Mouse (Mus musculus) liver, embryonic 14.5 days (tissue): ENCODE measurements around the gene Hadha. TPM values are rescaled to one million over a fixed set of nuclear protein-coding genes. Genes with fewer than 3 reads are reported as not detected.
A peak's percentile ranks its signal among the peaks of the same experiment; 100 is the strongest.

Experiments used
- ATAC-seq: fragments of 200-750 bp; cut with Nextera tagmentation; 2 replicates; pipeline ENCODE4 v1.8.0; 2017; ENCODE audit warnings: moderate number of reproducible peaks, mild to moderate bottlenecking, moderate library complexity; ENCODE audit not compliant: insufficient read depth
- DNase-seq, 3 experiments: peaks; one replicate each; pipeline ENCODE4 v3.0.0-alpha.2; 2012 to 2013; ENCODE audit warnings: low read depth in 3 of 3, low spot score in 3 of 3
- H3K27ac ChIP-seq: fragments of 300-500 bp; sonication (generic); 2 replicates; pipeline ENCODE4 v1.5.1; 2014; ENCODE audit warnings: moderate library complexity, mild to moderate bottlenecking, control low read depth, inconsistent platforms
- H3K27me3 ChIP-seq: fragments of 300-500 bp; sonication (generic); 2 replicates; pipeline ENCODE4 v1.6.1; 2014; ENCODE audit warnings: mild to moderate bottlenecking, low read length, moderate library complexity; ENCODE audit not compliant: control insufficient read depth, insufficient read depth
- H3K36me3 ChIP-seq: fragments of 300-500 bp; sonication (generic); replicated peaks from 2 replicates; pipeline ENCODE4 v1.6.1; 2014; ENCODE audit warnings: low read depth; ENCODE audit not compliant: control insufficient read depth, insufficient read depth
- H3K4me1 ChIP-seq, 2 experiments: fragments of 200-500 bp in 1 of 2; fragments of 300-500 bp in 1 of 2; sonication (generic) in 1 of 2; replicated peaks; 2 replicates each; pipeline ENCODE4 v1.6.1; 2012 to 2014; ENCODE audit warnings: antibody characterized with exemption in 1 of 2, inconsistent platforms in 1 of 2, low read length in 1 of 2; ENCODE audit not compliant: control insufficient read depth in 2 of 2, insufficient read depth in 2 of 2
- H3K4me2 ChIP-seq: fragments of 300-500 bp; sonication (generic); 2 replicates; pipeline ENCODE4 v1.6.1; 2014; ENCODE audit warnings: low read depth, mild to moderate bottlenecking, control low read depth, moderate library complexity
- H3K4me3 ChIP-seq, 2 experiments: fragments of 200-500 bp in 1 of 2; fragments of 300-500 bp in 1 of 2; sonication (generic) in 1 of 2; 2 replicates each; pipeline ENCODE4 v1.5.1; 2012 to 2014; ENCODE audit warnings: low read depth in 2 of 2, low read length in 2 of 2, mild to moderate bottlenecking in 2 of 2, control low read depth in 1 of 2, inconsistent platforms in 1 of 2, moderate library complexity in 1 of 2; ENCODE audit not compliant: insufficient read depth in 1 of 2
- H3K9ac ChIP-seq: fragments of 300-500 bp; sonication (generic); replicated peaks from 2 replicates; pipeline ENCODE4 v1.6.1; 2014; ENCODE audit warnings: mild to moderate bottlenecking, control low read depth, moderate library complexity
- H3K9me3 ChIP-seq: fragments of 300-500 bp; sonication (generic); 2 replicates; pipeline ENCODE4 v1.6.1; 2016; ENCODE audit warnings: low read length, mixed read lengths; ENCODE audit not compliant: control insufficient read depth
- CTCF ChIP-seq: IDR thresholded peaks from 2 replicates; pipeline ENCODE4 v1.5.1; 2016; ENCODE audit warnings: antibody characterized with exemption, low read depth, control low read depth
- EP300 ChIP-seq: IDR thresholded peaks from 2 replicates; pipeline ENCODE4 v1.6.1; 2016; ENCODE audit warnings: antibody characterized with exemption, low read depth
- whole genome bisulfite sequencing: fragments of 180-500 bp; shearing (Covaris S2); extraction: QIAGEN DNeasy Blood & Tissue Kit; methylation state at CpG from one replicate; pipeline ENCODE4 v1.1.7; 2014; ENCODE audit not compliant: insufficient replicate concordance; 5-methylcytosine and 5-hydroxymethylcytosine counted together
- polyA plus RNA-seq, 2 experiments: library from polyadenylated mRNA; depleted of rRNA in 1 of 2; stranded (reverse) in 1 of 2; unstranded in 1 of 2; fragments of >200 nt; fragmentation: Nextera tagmentation in 1 of 2; extraction: Ambion mirVana in 1 of 2; gene quantifications; 2 replicates each; pipeline versions ENCODE4 v1.2.1 to v1.2.3; 2012 to 2014

The Hadha gene
- polyA plus RNA-seq, 2 experiments: 40.0 to 73.9 TPM

DNA sequence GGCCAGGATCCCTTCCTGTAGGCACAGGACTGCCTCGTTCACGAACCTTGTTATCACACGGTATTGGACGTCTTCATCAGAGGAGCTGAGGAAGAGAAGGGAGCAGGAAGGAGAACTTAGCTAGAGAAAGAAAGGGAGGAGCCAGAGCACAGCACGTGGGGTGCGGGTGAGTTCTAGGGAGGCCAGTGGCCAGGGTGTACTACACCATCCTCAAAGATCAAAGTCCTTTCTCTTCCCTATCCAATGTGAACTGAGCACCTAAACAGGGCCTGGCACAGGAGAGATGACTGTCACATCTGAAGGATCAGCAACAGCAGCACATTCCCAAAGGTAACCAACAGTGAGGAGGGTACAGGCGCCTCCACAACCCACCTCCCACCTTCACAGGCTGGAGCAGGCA, 34.9 kb downstream of the Hadha start:
- WGBS: 74% methylated on average over 7 of the region's 7 CpGs
- no peak overlapping the region for H3K27ac ChIP-seq
- H3K4me2 ChIP-seq: no peak overlapping the region
- no peak overlapping the region for H3K9ac ChIP-seq
- ATAC-seq (no peak), DNase-seq (no peak)
- peaks cover under 1% of the 10 kb centered on the region for H3K27me3 ChIP-seq
- peaks cover 43% of the 10 kb centered on the region for H3K36me3 ChIP-seq
- no peak overlapping the region for H3K4me3 ChIP-seq
- H3K9me3 ChIP-seq: no peaks in the 10 kb centered on the region
- no peaks in the 10 kb centered on the region for H3K4me1 ChIP-seq
- no peak for TF ChIP-seq CTCF
- no peak for TF ChIP-seq EP300

DNA sequence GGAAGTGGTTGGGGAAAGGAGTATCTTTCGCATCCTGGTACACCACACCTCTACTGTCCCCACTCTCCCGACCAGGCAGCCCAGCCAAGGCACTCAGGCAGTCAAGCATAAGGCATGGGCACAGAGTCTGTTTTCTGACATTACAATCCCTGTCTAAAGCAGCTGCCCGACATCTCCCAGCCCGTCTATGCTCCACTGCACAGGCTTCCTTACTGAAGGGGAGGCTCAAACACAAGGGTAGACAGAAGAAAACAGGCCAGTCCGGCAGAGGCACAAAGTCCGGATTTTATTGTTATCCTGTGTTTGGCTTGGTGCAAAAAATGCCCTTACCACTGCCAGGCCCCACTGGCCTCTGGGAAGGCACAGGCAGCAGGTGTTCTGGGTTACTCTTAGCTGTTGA, 35.8 kb downstream of the Hadha start:
- DNase-seq: no peak
- Histone ChIP-seq H3K27me3 (peaks cover 10% of the 10 kb centered on the region), H3K36me3 (peaks cover 35% of the 10 kb centered on the region), H3K9me3 (no peaks in the 10 kb centered on the region), H3K4me3 (no peak overlapping the region), H3K4me2 (no peak overlapping the region), H3K4me1 (no peaks in the 10 kb centered on the region), H3K9ac (no peak overlapping the region), H3K27ac (no peak overlapping the region)
- ATAC-seq: no peak
- no peak for TF ChIP-seq CTCF
- no peak for TF ChIP-seq EP300
- WGBS: 83% methylated on average over 6 of the region's 6 CpGs

- Histone ChIP-seq H3K36me3 (peaks cover 29% of the 10 kb centered on the region), H3K27ac (no peak overlapping the region), H3K4me2 (no peak overlapping the region), H3K9me3 (no peaks in the 10 kb centered on the region), H3K4me1 (no peaks in the 10 kb centered on the region), H3K27me3 (peaks cover 21% of the 10 kb centered on the region), H3K9ac (no peak overlapping the region), H3K4me3 (no peak overlapping the region)
- no peak for DNase-seq
- WGBS: 62% methylated on average over 1 of the region's 1 CpGs
- TF ChIP-seq CTCF (no peak), EP300 (no peak)
- no peak for ATAC-seq
These were observed 36.9 kb downstream of the Hadha start for GRCm38 (mm10) chr5:30118018-30118417.

GRCm38 (mm10) chr5:30115718-30116117, 39.2 kb downstream of the Hadha start:
- no peak overlapping the region for H3K27ac ChIP-seq
- 31% methylated on average over 10 of the region's 10 CpGs for whole genome bisulfite sequencing
- ATAC-seq: no peak
- peaks cover 15% of the 10 kb centered on the region for H3K36me3 ChIP-seq
- TF ChIP-seq EP300 (no peak), CTCF (peak; percentile 52)
- no peaks in the 10 kb centered on the region for H3K9me3 ChIP-seq
- peaks cover 0 to 6% of the 10 kb centered on the region in 2 experiments; a peak in 2 of 4 replicates for H3K4me1 ChIP-seq
- no peak for DNase-seq
- H3K4me2 ChIP-seq: no peak overlapping the region
- H3K27me3 ChIP-seq: peaks cover 38% of the 10 kb centered on the region
- H3K9ac ChIP-seq: no peak overlapping the region
- H3K4me3 ChIP-seq: no peak overlapping the region

DNA sequence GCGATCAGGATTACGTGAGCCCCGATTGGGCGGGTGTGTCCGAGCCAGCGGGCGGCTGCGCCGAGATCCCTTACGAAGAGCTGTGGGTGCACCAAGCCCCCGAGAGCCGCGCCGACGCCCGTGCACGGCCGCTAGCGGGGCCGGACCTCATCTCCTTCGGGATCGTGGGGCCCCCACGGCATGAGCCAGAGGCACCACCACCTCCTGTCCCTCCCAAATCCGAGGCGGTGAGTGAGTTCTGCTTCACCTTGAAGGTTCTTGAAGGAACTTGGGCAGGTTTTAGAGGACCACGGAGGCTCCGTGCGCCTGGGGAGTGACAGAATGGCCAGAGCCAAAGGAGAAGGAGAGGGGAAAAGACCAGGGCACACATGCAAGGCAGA, 40.2 kb downstream of the Hadha start:
- Histone ChIP-seq H3K36me3 (peaks cover 6% of the 10 kb centered on the region), H3K4me2 (peak overlapping the region; percentile 61), H3K9ac (no peak overlapping the region), H3K27ac (no peak overlapping the region), H3K4me1 (peaks cover 0 to 6% of the 10 kb centered on the region in 2 experiments; a peak in 2 of 4 replicates), H3K27me3 (peaks cover 47% of the 10 kb centered on the region), H3K4me3 (peak overlapping the region in 1 of 2 experiments; percentile 48; a peak in 3 of 4 replicates), H3K9me3 (no peaks in the 10 kb centered on the region)
- DNase-seq (no peak), ATAC-seq (no peak)
- WGBS: under 1% methylated on average over 26 of the region's 28 CpGs
- no peak for TF ChIP-seq EP300
- no peak for TF ChIP-seq CTCF
